Mouse (Mus musculus) heart, adult 2 months (tissue): ENCODE measurements around the gene Ttc25. TPM values are rescaled to one million over a fixed set of nuclear protein-coding genes. Genes with fewer than 3 reads are reported as not detected.

ENCODE experiments used
- DNase-seq, 2 experiments: peaks; one replicate each; pipeline ENCODE4 v3.0.0; 2021
- H3K27ac ChIP-seq: fragments of 200-600 bp; 2 replicates; pipeline ENCODE4 v1.8.1; 2022
- H3K27me3 ChIP-seq: fragments of 200-500 bp; 2 replicates; pipeline ENCODE4 v1.6.1; 2012; ENCODE audit warnings: mild to moderate bottlenecking, low read length, inconsistent platforms, mixed read lengths; ENCODE audit not compliant: control insufficient read depth, insufficient read depth
- H3K36me3 ChIP-seq: fragments of 200-500 bp; 2 replicates; pipeline ENCODE4 v1.6.1; 2012; ENCODE audit warnings: low read length, inconsistent platforms; ENCODE audit not compliant: control insufficient read depth, insufficient read depth
- H3K4me1 ChIP-seq: fragments of 200-500 bp; 2 replicates; pipeline ENCODE4 v1.6.1; 2011; ENCODE audit warnings: low read length; ENCODE audit not compliant: control insufficient read depth, insufficient read depth
- H3K4me3 ChIP-seq: fragments of 200-600 bp; 2 replicates; pipeline ENCODE4 v1.8.1; 2022
- H3K79me2 ChIP-seq: fragments of 200-500 bp; replicated peaks from 2 replicates; pipeline ENCODE4 v1.6.1; 2012; ENCODE audit warnings: mild to moderate bottlenecking, inconsistent platforms, low read length, moderate library complexity, mixed read lengths; ENCODE audit not compliant: control insufficient read depth, insufficient read depth
- H3K9ac ChIP-seq: fragments of 200-500 bp; 2 replicates; pipeline ENCODE4 v1.6.1; 2012; ENCODE audit warnings: low read depth, mild to moderate bottlenecking, control low read depth, inconsistent platforms, low read length, mixed read lengths
- CTCF ChIP-seq: fragments of 200-600 bp; IDR thresholded peaks from 2 replicates; pipeline ENCODE4 v1.8.1; 2022; ENCODE audit warnings: antibody characterized with exemption, mild to moderate bottlenecking, moderate library complexity
- EP300 ChIP-seq: fragments of 200-500 bp; IDR thresholded peaks from 2 replicates; pipeline ENCODE4 v1.6.1; 2011; ENCODE audit warnings: low read depth, low read length, control low read depth; ENCODE audit not compliant: insufficient read depth
- POLR2A ChIP-seq: fragments of 200-500 bp; IDR thresholded peaks from 2 replicates; pipeline ENCODE4 v1.6.1; 2011; ENCODE audit warnings: mild to moderate bottlenecking, low read depth, low read length, control low read depth; ENCODE audit not compliant: insufficient read depth
- WGBS: fragments of 180-500 bp; shearing (Covaris S2); methylation state at CpG from one replicate; pipeline ENCODE4 v1.1.7; 2018; 5-methylcytosine and 5-hydroxymethylcytosine counted together
- intact Hi-C: fragments of 180-260 bp; cut with DNase I; formaldehyde crosslinking; loops from one replicate; pipeline ENCODE4 v1.15.1; 2025
- long read RNA-seq: library from polyadenylated mRNA; stranded (forward); transcript quantifications from one replicate; pipeline ENCODE4 v2.0.0, GENCODE M21; 2021
- polyA plus RNA-seq: library from polyadenylated mRNA; depleted of rRNA; stranded (reverse); fragments of >200 nt; gene quantifications from 2 replicates; pipeline ENCODE4 v1.2.3, GENCODE M21; 2012; rRNA removed
- total RNA-seq, 2 experiments: library from RNA; stranded (reverse); gene quantifications; 2 replicates each; pipeline ENCODE4 v1.2.3; 2021

Gene Ttc25
- total RNA-seq (under 1 TPM in 1 of 2 experiments, not detected in 1; 0.18 TPM), polyA plus RNA-seq (0.18 and 0.37 TPM in 2 replicates)
- long read RNA-seq, partial matches to known transcripts, result 1 of 1 reads
- long read RNA-seq, other reads (novel, unspliced or antisense), result 0 of 1 reads

GRCm38 (mm10) chr11:100544832-100545745, at the start of gene Ttc25:
Gene Ttc25, plus strand, starts transcription at chr11:100545607.
- peaks cover 3% of the 10 kb centered on the region for H3K4me1 ChIP-seq
- 5% methylated on average over 28 of the region's 28 CpGs for WGBS
- TF ChIP-seq CTCF (peak; percentile 36), EP300 (peak; percentile 62; the same call in 1 of the 2 replicates), POLR2A (peak; percentile 84)
- H3K36me3 ChIP-seq, result no peaks in the 10 kb centered on the region
- H3K27me3 ChIP-seq, result no peaks in the 10 kb centered on the region
- DNase-seq, result peak; percentile 87 to 92
- peak within 1 kb of the TSS; percentile 60 for H3K27ac ChIP-seq
- peak within 1 kb of the TSS; percentile 33 for H3K4me3 ChIP-seq
- intact Hi-C loops, result no loop called here
- H3K79me2 ChIP-seq, result no peaks in the 10 kb centered on the region
- peak within 1 kb of the TSS; percentile 47 for H3K9ac ChIP-seq

- Histone ChIP-seq H3K4me3 (no peak overlapping the region), H3K36me3 (no peaks in the 10 kb centered on the region), H3K9ac (no peak overlapping the region), H3K4me1 (no peaks in the 10 kb centered on the region), H3K79me2 (no peaks in the 10 kb centered on the region), H3K27me3 (no peaks in the 10 kb centered on the region), H3K27ac (no peak overlapping the region)
- no peak for DNase-seq
- 78% methylated on average over 3 of the region's 3 CpGs for WGBS
- intact Hi-C loops, result no loop called here
- TF ChIP-seq POLR2A, result no peak
- TF ChIP-seq CTCF, result no peak
- no peak for TF ChIP-seq EP300
Observed at GRCm38 (mm10) chr11:100500241-100500640, 45.2 kb upstream of the Ttc25 start.

DNA sequence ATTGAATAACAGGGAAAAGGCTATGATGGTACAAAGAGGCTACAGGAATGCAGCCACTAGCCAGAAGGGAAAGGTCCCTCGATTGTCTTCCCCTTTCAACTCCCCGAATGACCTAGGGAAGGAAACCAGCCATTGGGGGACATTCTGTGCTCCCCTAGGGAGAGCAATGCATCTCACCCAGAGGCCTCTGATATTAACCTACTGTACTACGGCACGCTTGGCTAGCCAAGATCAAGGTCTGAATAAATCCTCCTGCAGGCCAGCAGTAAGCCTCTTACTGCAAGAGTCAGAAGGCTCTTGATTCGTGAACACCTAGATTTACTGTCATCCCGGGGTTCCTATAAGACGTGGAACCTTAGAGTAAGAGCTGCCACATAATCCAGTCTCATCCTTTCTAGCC, 44.8 kb upstream of the Ttc25 start:
- Histone ChIP-seq H3K9ac (no peak overlapping the region), H3K36me3 (no peaks in the 10 kb centered on the region), H3K4me3 (no peak overlapping the region), H3K27me3 (no peaks in the 10 kb centered on the region), H3K79me2 (no peaks in the 10 kb centered on the region), H3K27ac (no peak overlapping the region), H3K4me1 (no peaks in the 10 kb centered on the region)
- TF ChIP-seq EP300 (no peak), POLR2A (no peak), CTCF (no peak)
- DNase-seq, result no peak
- WGBS, result 85% methylated on average over 7 of the region's 7 CpGs
- intact Hi-C loops, result no loop called here

- H3K27ac ChIP-seq, result no peak overlapping the region
- no peaks in the 10 kb centered on the region for H3K4me1 ChIP-seq
- no peaks in the 10 kb centered on the region for H3K36me3 ChIP-seq
- no peaks in the 10 kb centered on the region for H3K27me3 ChIP-seq
- intact Hi-C loops, result no loop called here
- 25% methylated on average over 6 of the region's 6 CpGs for WGBS
- TF ChIP-seq POLR2A (no peak), CTCF (no peak), EP300 (no peak)
- H3K79me2 ChIP-seq, result no peaks in the 10 kb centered on the region
- H3K4me3 ChIP-seq, result no peak overlapping the region
- no peak for DNase-seq
- no peak overlapping the region for H3K9ac ChIP-seq
Observed at GRCm38 (mm10) chr11:100501321-100501720, 44.1 kb upstream of the Ttc25 start.

GRCm38 (mm10) chr11:100504990-100505660, 40.3 kb upstream of the Ttc25 start:
- Histone ChIP-seq H3K27me3 (no peaks in the 10 kb centered on the region), H3K36me3 (no peaks in the 10 kb centered on the region), H3K27ac (no peak overlapping the region), H3K9ac (no peak overlapping the region), H3K79me2 (no peaks in the 10 kb centered on the region), H3K4me3 (no peak overlapping the region), H3K4me1 (no peaks in the 10 kb centered on the region)
- 94% methylated on average over 12 of the region's 12 CpGs for WGBS
- TF ChIP-seq POLR2A, result no peak
- no peak for TF ChIP-seq CTCF
- TF ChIP-seq EP300, result no peak
- DNase-seq, result no peak
- intact Hi-C loops, result no loop called here
